Mouse (Mus musculus) limb, embryonic 10.5 days (tissue): ENCODE measurements around the gene Mrps18a. TPM values are rescaled to one million over a fixed set of nuclear protein-coding genes. Genes with fewer than 3 reads are reported as not detected.
A peak's percentile ranks its signal among the peaks of the same experiment; 100 is the strongest.

Experiments used
- DNase-seq: peaks from one replicate; pipeline ENCODE4 v3.0.0-alpha.2; 2017; ENCODE audit warnings: low spot score
- H3K27ac ChIP-seq: fragments of 300-500 bp; sonication (generic); 2 replicates; pipeline ENCODE4 v1.5.1; 2016; ENCODE audit warnings: mild to moderate bottlenecking
- H3K27me3 ChIP-seq: fragments of 300-500 bp; sonication (generic); 2 replicates; pipeline ENCODE4 v1.6.1; 2016; ENCODE audit warnings: low read depth, mild to moderate bottlenecking; ENCODE audit not compliant: poor library complexity, severe bottlenecking
- H3K36me3 ChIP-seq: fragments of 300-500 bp; sonication (generic); 2 replicates; pipeline ENCODE4 v1.6.1; 2016; ENCODE audit warnings: mild to moderate bottlenecking, moderate library complexity
- H3K4me1 ChIP-seq: fragments of 300-500 bp; sonication (generic); 2 replicates; pipeline ENCODE4 v1.6.1; 2016
- H3K4me3 ChIP-seq: fragments of 300-500 bp; sonication (generic); 2 replicates; pipeline ENCODE4 v1.5.1; 2016; ENCODE audit warnings: mild to moderate bottlenecking, moderate library complexity
- H3K9me3 ChIP-seq: fragments of 300-500 bp; sonication (generic); replicated peaks from 2 replicates; pipeline ENCODE4 v1.6.1; 2016; ENCODE audit warnings: mild to moderate bottlenecking
- whole genome bisulfite sequencing: fragments of 180-500 bp; shearing (Covaris S2); methylation state at CpG from one replicate; pipeline ENCODE4 v1.1.7; 2016; 5-methylcytosine and 5-hydroxymethylcytosine counted together
- polyA plus RNA-seq: library from polyadenylated mRNA; unstranded; fragments of >200 nt; fragmentation: Nextera tagmentation; extraction: Ambion mirVana; gene quantifications from 2 replicates; pipeline ENCODE4 v1.2.1, GENCODE M21; 2016

The Mrps18a gene
- polyA plus RNA-seq, 1 experiment from 2014 or later: 184 TPM

DNA sequence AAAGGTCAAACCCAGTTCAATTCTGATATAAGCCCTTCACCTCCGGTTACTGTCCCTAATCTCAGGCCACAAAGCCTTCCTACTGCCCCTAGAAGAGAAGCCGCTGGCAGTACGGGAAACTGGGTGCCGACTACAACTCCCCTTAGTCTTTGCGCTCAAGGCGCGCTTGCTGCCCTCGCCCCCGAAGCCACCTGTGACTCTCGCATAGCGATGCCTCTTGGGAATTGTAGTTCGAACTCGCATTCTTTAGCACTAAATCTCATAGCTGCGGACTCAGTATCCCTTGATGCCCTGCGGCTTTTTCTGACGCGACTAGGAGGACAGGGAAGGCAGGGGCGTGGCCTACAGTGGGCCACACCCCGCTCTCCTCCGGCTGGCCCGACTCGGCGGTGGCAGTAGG is 49.9 kb downstream of the Mrps18a start, which contains the start of gene Gtpbp2:
TSS of gene Gtpbp2 (plus strand) at position 347 of the 400 bp plus-strand sequence.
- Histone ChIP-seq H3K4me3 (peak within 1 kb of the TSS; percentile 90), H3K36me3 (peaks cover 34% of the 10 kb centered on the region), H3K27me3 (no peaks in the 10 kb centered on the region), H3K27ac (peak within 1 kb of the TSS; percentile 92), H3K9me3 (no peaks in the 10 kb centered on the region), H3K4me1 (peaks cover 19% of the 10 kb centered on the region)
- DNase-seq: peak; percentile 94
- WGBS: 0% methylated on average over 23 of the region's 23 CpGs

DNA sequence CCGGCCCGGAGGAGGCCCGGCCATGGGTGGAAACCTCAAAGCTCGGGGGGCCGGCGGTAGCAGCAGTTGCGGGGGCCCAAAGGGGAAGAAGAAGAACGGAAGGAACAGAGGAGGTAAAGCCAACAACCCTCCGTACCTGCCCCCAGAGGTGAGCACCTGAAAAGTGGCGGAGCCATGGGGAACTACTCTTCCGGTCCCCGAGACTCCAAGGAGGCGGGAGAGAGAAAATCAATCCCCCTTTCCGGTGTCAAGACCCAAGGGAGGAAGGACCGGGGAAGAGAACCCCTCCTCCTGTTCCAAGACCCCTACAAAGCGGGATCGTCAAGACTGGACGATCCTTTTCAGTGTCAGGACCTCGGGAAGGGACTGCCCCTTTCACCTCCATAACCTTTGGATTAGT is 50.4 kb downstream of the Mrps18a start:
- peaks cover 39% of the 10 kb centered on the region for H3K36me3 ChIP-seq
- H3K27me3 ChIP-seq: no peaks in the 10 kb centered on the region
- WGBS: 2% methylated on average over 19 of the region's 19 CpGs
- H3K4me3 ChIP-seq: peak overlapping the region; percentile 90
- no peak for DNase-seq
- H3K4me1 ChIP-seq: peaks cover 19% of the 10 kb centered on the region
- H3K27ac ChIP-seq: peak overlapping the region; percentile 92
- H3K9me3 ChIP-seq: no peaks in the 10 kb centered on the region

DNA sequence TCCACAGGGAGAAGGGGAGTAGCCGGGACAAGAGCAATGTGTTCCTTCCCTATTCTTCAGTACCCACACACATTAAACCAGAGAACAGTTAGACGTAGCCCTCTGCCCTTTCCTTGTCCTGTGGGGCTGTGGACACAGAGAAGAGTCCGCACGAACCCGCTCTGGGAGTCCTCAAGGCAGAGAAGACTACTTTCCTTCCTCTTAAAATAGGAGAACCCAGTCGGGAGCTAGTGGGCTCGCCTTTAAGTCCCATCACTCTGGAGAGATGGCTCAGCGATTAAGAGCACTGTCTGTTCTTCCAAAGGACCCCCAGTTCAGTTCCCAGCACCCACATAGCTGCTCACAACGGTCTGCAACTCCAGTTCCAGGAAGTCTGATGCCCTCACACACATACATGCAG is 50.9 kb downstream of the Mrps18a start:
- DNase-seq: no peak
- Histone ChIP-seq H3K36me3 (peaks cover 44% of the 10 kb centered on the region), H3K27me3 (no peaks in the 10 kb centered on the region), H3K4me3 (peak overlapping the region; percentile 90), H3K27ac (peak overlapping the region; percentile 92), H3K4me1 (peaks cover 19% of the 10 kb centered on the region), H3K9me3 (no peaks in the 10 kb centered on the region)
- 51% methylated on average over 9 of the region's 9 CpGs for WGBS

DNA sequence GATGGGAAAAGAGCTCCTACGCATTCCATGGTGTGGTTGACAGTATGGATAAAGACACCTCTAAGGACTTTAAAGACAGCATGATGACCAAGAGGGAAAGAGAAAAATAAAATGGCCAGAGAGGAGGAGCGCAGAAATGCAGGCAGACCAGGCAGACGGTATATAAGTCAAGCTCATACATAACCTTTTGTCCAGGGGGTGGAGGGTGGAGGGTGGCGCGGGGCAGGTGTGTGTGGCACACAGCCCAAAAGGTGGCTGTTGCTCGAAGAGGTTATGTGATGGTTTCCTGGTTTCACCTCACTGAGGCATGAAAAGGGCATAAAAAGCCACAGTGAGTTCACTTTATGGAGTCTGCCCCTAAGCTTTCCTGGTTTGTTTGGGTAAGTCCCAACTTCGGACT is 51.8 kb downstream of the Mrps18a start:
- WGBS: 93% methylated on average over 7 of the region's 7 CpGs
- DNase-seq: no peak
- Histone ChIP-seq H3K36me3 (peaks cover 52% of the 10 kb centered on the region), H3K27ac (no peak overlapping the region), H3K9me3 (no peaks in the 10 kb centered on the region), H3K4me3 (no peak overlapping the region), H3K4me1 (peaks cover 19% of the 10 kb centered on the region), H3K27me3 (no peaks in the 10 kb centered on the region)

DNA sequence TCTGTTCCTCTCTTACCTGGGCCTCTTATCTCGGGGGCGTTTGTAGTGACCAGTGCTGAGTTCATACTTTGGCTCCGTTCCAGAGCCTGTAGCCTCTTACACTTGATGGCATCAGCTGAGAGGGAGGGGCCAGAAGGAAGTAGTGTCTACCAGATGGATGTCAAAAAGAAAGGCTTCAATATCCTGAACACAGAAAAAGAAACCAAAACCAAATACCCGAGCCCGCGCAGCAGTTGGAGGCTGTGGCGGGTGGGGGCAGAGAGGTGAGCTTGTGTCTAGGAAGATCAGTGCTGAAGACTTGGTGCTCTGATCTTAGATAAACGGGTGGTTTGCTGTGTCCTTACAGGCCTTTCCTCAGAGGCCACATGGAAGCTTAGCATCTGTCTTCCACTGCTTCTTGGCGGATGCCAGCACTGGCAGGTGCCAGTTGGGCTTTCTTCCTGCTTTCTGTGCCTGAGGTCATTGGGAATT is 52.2 kb downstream of the Mrps18a start:
- Histone ChIP-seq H3K36me3 (peaks cover 57% of the 10 kb centered on the region), H3K27ac (no peak overlapping the region), H3K27me3 (no peaks in the 10 kb centered on the region), H3K9me3 (no peaks in the 10 kb centered on the region), H3K4me1 (peaks cover 19% of the 10 kb centered on the region), H3K4me3 (no peak overlapping the region)
- 92% methylated on average over 9 of the region's 9 CpGs for WGBS
- no peak for DNase-seq

DNA sequence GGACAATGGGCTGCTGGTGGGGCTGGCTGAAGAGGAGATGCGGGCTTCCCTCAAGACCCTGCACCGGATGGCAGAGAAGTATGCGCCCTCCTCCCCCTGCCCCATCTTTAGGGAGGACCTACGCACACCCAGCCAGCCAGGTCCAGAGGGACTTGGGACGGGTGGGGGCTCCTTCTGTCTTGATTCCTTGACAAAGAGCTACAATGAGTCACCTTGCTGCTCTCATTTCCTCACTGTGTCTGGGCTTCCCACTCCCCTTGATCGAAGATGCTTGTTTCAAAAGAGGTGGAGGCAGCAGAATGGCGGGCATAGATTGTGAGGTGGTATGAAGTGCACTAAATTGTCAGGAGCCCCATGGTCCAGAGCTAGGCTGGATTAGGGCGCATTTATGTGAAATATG is 53.5 kb downstream of the Mrps18a start:
- no peak overlapping the region for H3K27ac ChIP-seq
- no peaks in the 10 kb centered on the region for H3K9me3 ChIP-seq
- H3K36me3 ChIP-seq: peaks cover 70% of the 10 kb centered on the region
- H3K4me1 ChIP-seq: peaks cover 19% of the 10 kb centered on the region
- WGBS: 96% methylated on average over 8 of the region's 8 CpGs
- DNase-seq: no peak
- no peaks in the 10 kb centered on the region for H3K27me3 ChIP-seq
- no peak overlapping the region for H3K4me3 ChIP-seq

DNA sequence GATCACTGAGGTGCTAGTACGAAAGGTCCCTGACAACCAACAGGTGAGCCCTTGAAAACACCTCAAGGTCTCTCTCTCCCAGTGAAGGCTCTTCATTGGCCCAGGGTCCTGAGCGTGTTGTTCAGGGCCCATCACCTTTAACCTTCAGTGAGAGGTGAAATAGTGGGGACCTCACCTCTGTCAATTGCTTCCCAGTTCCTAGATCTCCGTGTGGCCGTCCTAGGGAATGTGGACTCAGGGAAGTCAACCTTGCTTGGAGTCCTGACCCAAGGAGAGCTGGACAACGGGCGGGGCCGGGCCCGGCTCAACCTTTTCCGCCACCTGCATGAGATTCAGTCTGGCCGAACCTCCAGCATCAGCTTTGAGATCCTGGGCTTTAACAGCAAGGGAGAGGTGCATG is 54.0 kb downstream of the Mrps18a start:
- H3K27ac ChIP-seq: no peak overlapping the region
- peaks cover 15% of the 10 kb centered on the region for H3K4me1 ChIP-seq
- H3K36me3 ChIP-seq: peaks cover 75% of the 10 kb centered on the region
- H3K27me3 ChIP-seq: no peaks in the 10 kb centered on the region
- no peak overlapping the region for H3K4me3 ChIP-seq
- no peaks in the 10 kb centered on the region for H3K9me3 ChIP-seq
- no peak for DNase-seq
- 94% methylated on average over 10 of the region's 10 CpGs for WGBS

DNA sequence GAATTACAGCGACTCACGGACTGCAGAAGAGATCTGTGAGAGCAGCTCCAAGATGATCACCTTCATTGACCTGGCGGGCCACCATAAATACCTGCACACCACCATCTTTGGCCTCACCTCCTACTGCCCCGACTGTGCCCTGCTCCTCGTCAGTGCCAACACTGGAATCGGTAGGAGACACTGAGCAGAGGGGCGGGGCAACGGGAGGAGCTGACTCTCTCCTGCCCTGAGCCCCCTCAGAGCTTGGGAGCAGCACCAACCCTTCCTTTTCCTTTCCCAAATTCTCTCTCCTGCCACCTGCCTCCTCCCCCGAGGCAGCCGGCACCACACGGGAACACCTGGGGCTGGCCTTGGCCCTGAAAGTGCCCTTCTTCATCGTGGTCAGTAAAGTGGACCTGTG is 54.7 kb downstream of the Mrps18a start:
- WGBS: 86% methylated on average over 12 of the region's 12 CpGs
- Histone ChIP-seq H3K4me3 (no peak overlapping the region), H3K4me1 (peaks cover 14% of the 10 kb centered on the region), H3K27ac (no peak overlapping the region), H3K36me3 (peaks cover 82% of the 10 kb centered on the region), H3K27me3 (no peaks in the 10 kb centered on the region), H3K9me3 (no peaks in the 10 kb centered on the region)
- no peak for DNase-seq

DNA sequence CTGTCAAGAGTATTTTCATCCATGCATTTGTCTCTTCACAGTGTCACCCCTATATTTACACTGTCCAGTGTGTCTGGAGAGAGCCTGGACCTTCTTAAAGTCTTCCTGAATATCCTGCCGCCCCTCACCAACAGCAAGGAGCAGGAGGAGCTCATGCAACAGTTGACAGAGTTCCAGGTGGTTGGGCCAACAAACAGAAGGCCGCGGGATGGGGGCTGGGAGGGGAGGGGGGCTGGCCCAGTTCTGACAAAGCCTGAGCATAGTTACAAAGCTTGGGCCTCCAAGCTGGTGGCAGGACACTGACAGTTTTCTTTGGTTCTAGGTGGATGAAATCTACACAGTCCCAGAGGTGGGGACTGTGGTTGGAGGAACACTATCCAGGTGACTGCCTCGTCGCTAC is 55.5 kb downstream of the Mrps18a start:
- 96% methylated on average over 5 of the region's 5 CpGs for WGBS
- no peaks in the 10 kb centered on the region for H3K27me3 ChIP-seq
- H3K4me1 ChIP-seq: peaks cover 14% of the 10 kb centered on the region
- no peaks in the 10 kb centered on the region for H3K9me3 ChIP-seq
- no peak for DNase-seq
- H3K4me3 ChIP-seq: no peak overlapping the region
- H3K36me3 ChIP-seq: peaks cover 90% of the 10 kb centered on the region
- H3K27ac ChIP-seq: no peak overlapping the region

DNA sequence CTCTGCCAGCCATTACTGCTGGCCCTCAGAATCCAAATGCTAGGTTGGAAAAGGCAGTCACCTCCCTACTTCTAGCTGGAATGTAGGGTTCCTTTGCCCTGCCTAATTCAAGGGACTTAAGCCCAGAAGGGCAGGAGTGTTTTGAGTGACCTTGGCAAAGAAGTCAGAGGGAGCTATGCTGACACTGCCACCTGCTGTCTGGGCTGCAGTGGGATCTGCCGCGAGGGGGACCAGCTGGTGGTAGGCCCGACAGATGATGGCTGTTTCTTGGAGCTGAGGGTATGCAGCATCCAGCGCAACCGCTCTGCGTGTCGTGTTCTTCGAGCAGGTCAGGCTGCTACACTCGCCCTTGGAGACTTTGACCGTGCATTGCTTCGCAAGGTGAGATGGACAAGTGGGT is 56.2 kb downstream of the Mrps18a start:
- WGBS: 90% methylated on average over 11 of the region's 11 CpGs
- Histone ChIP-seq H3K4me1 (peaks cover 7% of the 10 kb centered on the region), H3K36me3 (peaks cover 95% of the 10 kb centered on the region)

DNA sequence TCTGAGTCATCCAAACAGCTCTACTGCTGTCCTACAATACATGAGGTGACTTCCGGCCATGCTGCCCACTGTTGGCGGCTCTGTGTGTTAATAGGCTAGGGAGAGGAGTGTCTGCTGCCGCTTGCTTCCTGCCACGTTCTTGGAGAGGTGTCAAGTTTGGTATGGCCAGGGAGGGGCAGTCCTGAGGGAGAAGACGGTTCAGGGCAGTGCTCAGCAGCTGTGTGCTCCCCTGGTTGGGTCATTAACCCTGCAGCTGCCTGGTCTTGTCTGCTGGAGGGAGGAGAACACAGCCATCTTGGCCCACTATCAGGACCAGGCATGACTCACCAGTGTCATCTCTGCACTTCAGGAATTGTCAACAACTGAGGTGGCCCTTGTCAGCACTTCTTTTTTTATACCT is 57.5 kb downstream of the Mrps18a start:
- H3K27me3 ChIP-seq: no peaks in the 10 kb centered on the region
- no peak for DNase-seq
- no peak overlapping the region for H3K4me3 ChIP-seq
- 61% methylated on average over 5 of the region's 5 CpGs for WGBS
- H3K9me3 ChIP-seq: no peaks in the 10 kb centered on the region
- no peaks in the 10 kb centered on the region for H3K4me1 ChIP-seq
- peaks cover 98% of the 10 kb centered on the region for H3K36me3 ChIP-seq
- no peak overlapping the region for H3K27ac ChIP-seq

More for the DNA sequence above, 56.2 kb downstream of the Mrps18a start:
- Histone ChIP-seq H3K27ac (no peak overlapping the region), H3K4me3 (no peak overlapping the region), H3K9me3 (no peaks in the 10 kb centered on the region), H3K27me3 (no peaks in the 10 kb centered on the region)
- no peak for DNase-seq

DNA sequence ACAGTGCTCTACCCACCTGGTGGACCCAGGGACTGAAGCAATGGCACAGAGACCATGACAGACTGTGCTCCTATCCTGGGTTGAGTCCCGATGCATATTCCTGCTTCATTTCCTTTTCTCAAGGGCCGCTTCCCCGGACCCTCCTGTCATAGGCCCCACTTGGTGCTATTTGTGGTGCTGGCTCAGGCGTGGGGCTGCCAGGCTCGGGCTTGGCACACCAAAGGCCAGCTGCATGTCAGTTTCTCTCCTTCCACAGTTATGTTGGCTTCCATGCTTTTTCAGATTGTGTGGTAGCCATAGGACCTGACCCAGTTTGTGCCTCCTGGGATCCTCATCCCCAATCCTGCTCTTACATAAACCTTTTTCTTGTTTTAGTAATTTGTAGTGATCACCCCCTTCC is 58.0 kb downstream of the Mrps18a start:
- Histone ChIP-seq H3K9me3 (no peaks in the 10 kb centered on the region), H3K4me3 (no peak overlapping the region), H3K27me3 (no peaks in the 10 kb centered on the region), H3K4me1 (no peaks in the 10 kb centered on the region), H3K27ac (no peak overlapping the region), H3K36me3 (peaks cover 97% of the 10 kb centered on the region)
- no peak for DNase-seq
- 91% methylated on average over 5 of the region's 5 CpGs for WGBS

DNA sequence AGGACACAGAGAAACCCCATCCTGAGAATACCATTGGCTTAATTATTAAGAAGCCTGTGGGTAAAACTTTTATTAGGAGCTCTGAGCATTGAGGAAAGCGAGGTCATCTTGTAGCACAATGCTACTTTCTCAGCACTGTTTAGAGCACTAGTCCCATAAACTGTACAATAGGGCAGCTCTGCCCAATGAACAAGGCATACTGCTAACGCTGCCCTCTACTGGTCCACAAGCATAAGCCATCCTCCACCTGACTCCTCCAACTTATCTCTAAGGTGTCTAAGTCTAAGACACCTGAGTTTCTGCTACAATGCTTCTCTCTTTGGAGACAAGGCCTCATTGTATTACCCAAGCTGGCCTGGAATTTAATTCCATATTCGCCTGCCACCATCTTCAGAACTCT is 59.8 kb downstream of the Mrps18a start:
- Histone ChIP-seq H3K4me3 (no peak overlapping the region), H3K9me3 (no peaks in the 10 kb centered on the region), H3K4me1 (no peaks in the 10 kb centered on the region), H3K36me3 (peaks cover 93% of the 10 kb centered on the region), H3K27me3 (no peaks in the 10 kb centered on the region), H3K27ac (no peak overlapping the region)
- 78% methylated on average over 3 of the region's 3 CpGs for WGBS
- no peak for DNase-seq
